Mouse (Mus musculus): ENCODE measurements at regions not wholly inside any gene's neighbourhood (a gene's known extent, or its start where the extent isn't known, plus 50 kb on each side); places are given as distances from the start of the nearest gene placed in this dataset.

DNA sequence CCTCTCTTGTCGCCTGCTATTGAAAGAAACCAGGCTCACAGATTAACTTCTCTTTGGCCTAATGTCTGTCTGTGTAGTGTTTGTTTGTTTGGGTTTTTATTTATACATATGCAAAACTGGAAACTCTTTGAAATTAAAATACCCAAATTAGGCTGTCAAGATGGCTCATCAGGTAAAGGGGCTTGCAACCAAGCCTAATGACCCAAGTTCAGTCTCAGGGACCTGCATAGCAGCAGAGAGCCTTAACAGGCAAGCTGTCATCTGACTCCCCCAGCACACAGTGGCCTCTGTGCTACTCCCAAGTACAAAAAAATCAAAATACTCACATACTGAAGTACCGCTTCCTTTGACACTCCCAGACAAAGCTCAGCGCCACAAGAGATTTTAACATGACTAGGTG, 51.5 kb upstream of the Neo1 start:
- TF ChIP-seq USF1 (IDR thresholded peaks at IDR 0.05; ENCODE audit: low read depth) (no peak), POLR2A (IDR thresholded peaks at IDR 0.05; ENCODE audit: insufficient read length, low read depth) (no peak), SRF (IDR thresholded peaks at IDR 0.05; ENCODE audit: control insufficient read depth, insufficient read length, low read depth) (no peak), MYOD1 (IDR thresholded peaks at IDR 0.05; ENCODE audit: control insufficient read depth in 1 of 3, insufficient read length in 2 of 3, low read depth in 2 of 3) (no peak), MAX (IDR thresholded peaks at IDR 0.05; ENCODE audit: low read depth) (no peak), MYOG (IDR thresholded peaks at IDR 0.05; ENCODE audit: control insufficient read depth in 1 of 3, insufficient read depth in 1 of 3, insufficient read length in 2 of 3, low read depth in 2 of 3) (no peak), POLR2AphosphoS2 (IDR thresholded peaks at IDR 0.05; ENCODE audit: insufficient read length, low read depth) (no peak)

All from myocyte (in vitro differentiated cells).